ENCODE assay signal across 16 mouse cellular contexts in the genomic region with DNA sequence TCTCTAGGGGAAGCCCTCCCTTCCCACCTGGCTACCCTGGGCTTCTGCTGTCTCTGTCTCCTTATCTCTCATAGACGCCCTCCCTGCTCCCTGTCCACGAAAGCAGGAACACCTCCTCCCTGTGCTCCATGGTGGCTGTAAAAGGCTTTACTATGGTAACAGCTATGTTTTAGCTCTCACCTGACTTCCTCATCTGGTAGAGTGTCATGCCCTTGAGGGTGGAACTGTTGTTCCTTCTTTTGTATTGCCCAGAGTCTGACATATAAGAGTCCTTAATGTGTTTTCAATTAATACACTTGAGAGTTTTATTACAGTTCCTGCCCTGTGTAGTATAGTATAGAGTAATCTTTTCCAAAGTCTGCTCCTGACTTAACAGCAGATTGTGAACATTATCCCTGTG. TPM values are rescaled to one million over a fixed set of nuclear protein-coding genes. Genes with fewer than 3 reads are reported as not detected.
DNase-seq lines count a peak whose midpoint lies in the region; ATAC-seq and TF ChIP-seq lines count a peak whose summit lies in the region.
"Had no signal": no experiment of that assay in that cellular context is flagged by ENCODE, and none has a peak within 500 bp of the region (broad histone marks: within the 10 kb centered on the region; RNA-seq: fewer than 3 reads in every experiment).

No protein-coding gene starts in this region.

- no peak for TF ChIP-seq EP300 in liver, postnatal 0 days (IDR thresholded peaks at IDR 0.05; ENCODE audit: low read depth)

- ATAC-seq in liver, embryonic 11.5 days (replicated peaks; ENCODE audit: low FRiP score), result peak; percentile 55
- ATAC-seq in liver, postnatal 0 days, result no peak
- ATAC-seq in intestine, embryonic 16.5 days, result peak; percentile 77
- peak; percentile 54 for ATAC-seq in megakaryocyte progenitor cell, adult 5-6 weeks (replicated peaks; ENCODE audit: poor library complexity)
- ATAC-seq: forebrain, postnatal 0 days; hindbrain, postnatal 0 days; midbrain, embryonic 15.5 days had no signal

- no peaks in the 10 kb centered on the region for H3K36me3 ChIP-seq in liver, embryonic 11.5 days (ENCODE audit: control insufficient read depth, insufficient read depth, low read length)
- H3K36me3 ChIP-seq in liver, postnatal 0 days (replicated peaks; ENCODE audit: insufficient read depth, low read length), result 0 out of 2 replicates have a peak, but pooled peaks cover 2% of the 10 kb centered on the region
- H3K36me3 ChIP-seq in intestine, embryonic 16.5 days (ENCODE audit: control insufficient read depth, insufficient read depth, low read length), result peaks cover 5% of the 10 kb centered on the region
- H3K36me3 ChIP-seq: midbrain, embryonic 15.5 days had no signal

- peaks cover 10% of the 10 kb centered on the region; the same call in 1 of the 2 replicates for H3K4me1 ChIP-seq in liver, embryonic 11.5 days (replicated peaks; ENCODE audit: control insufficient read depth, insufficient read depth, low read length)
- H3K4me1 ChIP-seq in liver, postnatal 0 days (ENCODE audit: insufficient read depth), result peaks cover 27% of the 10 kb centered on the region
- H3K4me1 ChIP-seq in intestine, embryonic 16.5 days (ENCODE audit: control insufficient read depth, insufficient read depth, low read length), result peaks cover 32% of the 10 kb centered on the region

- no peak for TF ChIP-seq CTCF in liver, postnatal 0 days (IDR thresholded peaks at IDR 0.05; ENCODE audit: low read depth)

- H3K4me3 ChIP-seq in liver, embryonic 11.5 days (ENCODE audit: low read depth, low read length), result no peak overlapping the region
- no peak overlapping the region for H3K4me3 ChIP-seq in liver, postnatal 0 days (ENCODE audit: low read depth, low read length)
- no peak overlapping the region for H3K4me3 ChIP-seq in intestine, embryonic 16.5 days (ENCODE audit: low read length)
- H3K4me3 ChIP-seq: layer of hippocampus, adult 2 months; midbrain, embryonic 15.5 days; neural tube, embryonic 13.5 days had no signal

- H3K27me3 ChIP-seq in liver, embryonic 11.5 days (replicated peaks; ENCODE audit: control insufficient read depth, insufficient read depth, low read length), result no peaks in the 10 kb centered on the region
- no peaks in the 10 kb centered on the region for H3K27me3 ChIP-seq in liver, postnatal 0 days (ENCODE audit: insufficient read depth, low read length)
- no peaks in the 10 kb centered on the region for H3K27me3 ChIP-seq in intestine, embryonic 16.5 days (replicated peaks; ENCODE audit: control insufficient read depth, insufficient read depth, low read length)
- H3K27me3 ChIP-seq: midbrain, embryonic 15.5 days; neural tube, embryonic 13.5 days had no signal

- no peaks in the 10 kb centered on the region for H3K9me3 ChIP-seq in liver, embryonic 11.5 days (ENCODE audit: control insufficient read depth, low read length)
- H3K9me3 ChIP-seq in liver, postnatal 0 days (ENCODE audit: low read length), result no peaks in the 10 kb centered on the region
- H3K9me3 ChIP-seq in intestine, embryonic 16.5 days (ENCODE audit: control insufficient read depth, low read length), result no peaks in the 10 kb centered on the region
- H3K9me3 ChIP-seq: midbrain, embryonic 15.5 days; neural tube, embryonic 13.5 days had no signal

- 11% methylated on average over 2 of the region's 2 CpGs for WGBS in liver, embryonic 11.5 days
- WGBS in liver, postnatal 0 days (ENCODE audit: insufficient replicate concordance), result 18% methylated on average over 2 of the region's 2 CpGs
- 37% methylated on average over 2 of the region's 2 CpGs for WGBS in intestine, embryonic 16.5 days

- no peak overlapping the region for H3K27ac ChIP-seq in liver, embryonic 11.5 days (ENCODE audit: low read depth, low read length)
- no peak overlapping the region for H3K27ac ChIP-seq in liver, postnatal 0 days (ENCODE audit: low read depth)
- H3K27ac ChIP-seq in intestine, embryonic 16.5 days (ENCODE audit: low read length), result peak overlapping the region; percentile 90
- H3K27ac ChIP-seq: hindbrain, postnatal 0 days; layer of hippocampus, adult 2 months; midbrain, embryonic 15.5 days; neural tube, embryonic 13.5 days had no signal

- H3K4me2 ChIP-seq in liver, embryonic 11.5 days, result no peak overlapping the region
- H3K4me2 ChIP-seq in liver, postnatal 0 days (ENCODE audit: low read depth, low read length), result no peak overlapping the region
- H3K4me2 ChIP-seq in intestine, embryonic 16.5 days (ENCODE audit: low read depth, low read length), result 0 out of 2 replicates have a peak overlapping the region, but pooled peaks have one; percentile 5
- H3K4me2 ChIP-seq: midbrain, embryonic 15.5 days; neural tube, embryonic 13.5 days had no signal

- H3K9ac ChIP-seq in liver, embryonic 11.5 days (ENCODE audit: low read depth, low read length), result no peak overlapping the region
- no peak overlapping the region for H3K9ac ChIP-seq in liver, postnatal 0 days (replicated peaks)
- no peak overlapping the region for H3K9ac ChIP-seq in intestine, embryonic 16.5 days (ENCODE audit: low read depth, low read length)
- H3K9ac ChIP-seq: forebrain, postnatal 0 days; midbrain, embryonic 15.5 days; neural tube, embryonic 13.5 days had no signal

- no peak for DNase-seq in liver, embryonic 11.5 days (ENCODE audit: low spot score)
- no peak for DNase-seq in liver, postnatal 0 days
- DNase-seq in Muller cell, postnatal 12 days (ENCODE audit: inconsistent ontology term), result no peak
- DNase-seq in embryo, embryonic 9.5 days (ENCODE audit: extremely low spot score), result no peak
- no peak for DNase-seq in ovary, postnatal 14 days (ENCODE audit: low spot score)
- DNase-seq: adrenal gland, adult 2 months; cerebellum, postnatal 14 days; forebrain, postnatal 0 days; gastrocnemius, postnatal 36 days; thymus, postnatal 25 days had no signal

RNA-seq across cellular contexts. Expression of a gene that starts 36.9 kb away (rescaled TPM):
- 18.5 TPM in 2 replicates for polyA plus RNA-seq in liver, embryonic 11.5 days (2014; fragmentation: Nextera tagmentation; extraction: Ambion mirVana)
- polyA plus RNA-seq in liver, postnatal 0 days (2015; fragmentation: Nextera tagmentation; extraction: Ambion mirVana), result 8.0 and 9.6 TPM in 2 replicates
- 33.4 and 33.6 TPM in 2 replicates for polyA plus RNA-seq in intestine, embryonic 16.5 days (2015; fragmentation: Nextera tagmentation; extraction: Ambion mirVana)
- 12.7 and 15.2 TPM in 2 replicates for total RNA-seq in megakaryocyte progenitor cell, adult 5-6 weeks (2015)
- total RNA-seq in megakaryocyte progenitor cell, adult 5-6 weeks (2017), result 12.0 and 15.2 TPM in 2 replicates
